Mouse (Mus musculus): ENCODE data around the gene Map2k6.

DNA sequence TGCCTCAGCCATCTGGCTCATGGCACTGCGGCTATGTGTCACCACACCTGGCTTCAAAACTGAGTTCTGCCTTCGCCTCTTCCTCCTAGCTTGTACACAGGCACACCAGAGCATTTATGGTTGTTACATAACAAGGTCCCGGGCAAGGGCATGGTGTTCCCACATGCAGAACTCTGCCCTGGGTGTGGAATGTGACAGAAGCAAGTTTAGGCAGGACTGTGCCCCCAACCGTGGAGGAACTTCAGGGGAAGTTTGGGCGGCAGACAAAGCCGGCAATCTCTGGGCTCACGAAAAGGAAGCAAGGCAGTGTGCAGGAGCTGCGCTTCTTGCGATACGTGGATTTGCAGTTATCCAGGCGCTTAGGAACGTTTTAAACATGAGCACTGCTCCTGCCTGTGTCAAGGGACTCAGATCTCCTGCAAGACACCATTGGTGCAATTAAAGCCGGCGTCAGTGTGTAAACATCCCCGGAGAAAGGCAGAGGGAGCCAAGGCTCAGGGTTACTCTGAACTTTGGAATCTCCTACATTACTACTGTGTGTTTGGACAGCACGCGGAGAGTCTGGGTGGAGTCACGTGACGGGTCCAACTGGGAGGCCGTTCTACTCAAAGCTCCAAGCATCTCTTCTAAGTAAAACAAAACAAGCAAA, 19.1 kb upstream of the Map2k6 start:
- no peak for TF ChIP-seq CTCF (IDR thresholded peaks at IDR 0.05; ENCODE audit: borderline replicate concordance, control insufficient read depth, extremely low read depth, insufficient read depth, low read length, poor library complexity)
- TF ChIP-seq POLR2A (IDR thresholded peaks at IDR 0.05; ENCODE audit: control insufficient read depth, extremely low read depth, insufficient read depth, low read length, poor library complexity) = no peak
